Mouse (Mus musculus) ES-Bruce4 (cell line): Measurements from ENCODE around the gene Ctr9.

Source experiments
- CTCF ChIP-seq: IDR thresholded peaks from one replicate; pipeline ENCODE4 v1.8.1; 2011; ENCODE audit warnings: low read depth, low read length
- EP300 ChIP-seq: IDR thresholded peaks from 2 replicates; pipeline ENCODE4 v1.6.1; 2011; ENCODE audit warnings: low read depth, low read length; ENCODE audit not compliant: insufficient read depth

DNA sequence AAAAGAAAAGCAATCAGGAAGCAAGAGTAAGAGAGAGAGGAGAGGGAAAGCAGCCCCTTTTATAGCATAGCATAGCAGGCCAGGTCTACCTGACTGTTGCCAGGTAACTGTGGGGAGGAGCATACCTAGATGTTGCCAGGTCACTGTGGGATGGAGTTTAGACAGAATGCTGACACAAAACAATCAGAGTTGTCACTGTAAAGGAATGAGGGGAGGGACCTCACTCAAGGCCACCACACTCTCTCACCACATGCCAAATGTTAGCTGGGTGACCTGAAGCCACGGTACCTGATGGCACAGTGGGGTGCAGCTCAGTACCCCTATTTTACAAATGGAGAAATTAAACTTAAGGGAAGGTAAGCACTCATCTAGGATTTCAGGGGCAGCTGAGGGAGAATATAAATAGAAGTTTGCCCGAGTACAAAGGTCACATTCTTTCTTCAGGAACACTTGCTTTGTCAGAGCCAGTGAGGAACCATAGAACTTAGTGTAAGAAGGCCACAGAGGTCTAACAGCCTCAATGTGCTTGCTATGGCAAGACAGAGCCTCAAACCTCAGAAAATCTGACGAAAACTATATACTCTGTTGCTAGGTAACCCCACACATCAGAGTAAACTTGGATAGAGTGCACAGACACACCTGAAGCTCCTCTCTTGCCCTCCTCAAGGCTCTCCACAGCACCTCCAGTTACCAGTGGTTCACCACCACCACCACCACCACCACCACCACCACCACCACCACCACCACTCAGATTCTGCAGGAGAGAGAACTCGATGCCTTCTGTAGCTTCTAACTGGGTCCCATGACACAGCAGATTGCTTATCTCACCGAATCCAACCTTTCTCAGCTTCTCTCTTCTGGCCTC lies 38.2 kb upstream of the Ctr9 start:
- TF ChIP-seq CTCF (no peak), EP300 (no peak)
